Mouse (Mus musculus) heart, adult 8-10 months (tissue): ENCODE measurements around the gene Mcm6. TPM values are rescaled to one million over a fixed set of nuclear protein-coding genes. Genes with fewer than 3 reads are reported as not detected.

Experiments
- DNase-seq: peaks from one replicate; pipeline ENCODE4 v3.0.0; 2022; ENCODE audit warnings: low spot score
- total RNA-seq, 4 experiments: library from RNA; stranded (reverse); gene quantifications; 2 replicates each; pipeline ENCODE4 v1.2.4; 2022

The Mcm6 gene
- total RNA-seq = 1 to 10 TPM; 4.9 to 6.2 (median 5.5) TPM

- DNase-seq = peak; percentile 95
Observed at GRCm38 (mm10) chr1:128359554-128360376, at the start of gene Mcm6. Mcm6 (minus strand) TSS chr1:128359664.

- DNase-seq = no peak
Observed at GRCm38 (mm10) chr1:128406846-128407245, 47.4 kb upstream of the Mcm6 start.

- no peak for DNase-seq
Observed at GRCm38 (mm10) chr1:128405675-128406074, 46.2 kb upstream of the Mcm6 start.

- DNase-seq = no peak
Observed at GRCm38 (mm10) chr1:128405041-128405481, 45.6 kb upstream of the Mcm6 start.

GRCm38 (mm10) chr1:128400926-128401325 is 41.5 kb upstream of the Mcm6 start:
- no peak for DNase-seq

- no peak for DNase-seq
Observed at GRCm38 (mm10) chr1:128399941-128400915, 40.8 kb upstream of the Mcm6 start.

- no peak for DNase-seq
Observed at GRCm38 (mm10) chr1:128398738-128399445, 39.4 kb upstream of the Mcm6 start.

GRCm38 (mm10) chr1:128394657-128395056 is 35.2 kb upstream of the Mcm6 start:
- no peak for DNase-seq

- no peak for DNase-seq
Observed at GRCm38 (mm10) chr1:128392382-128392781, 32.9 kb upstream of the Mcm6 start.

GRCm38 (mm10) chr1:128386487-128386886 is 27.0 kb upstream of the Mcm6 start:
- DNase-seq = no peak

- no peak for DNase-seq
Observed at GRCm38 (mm10) chr1:128376841-128377240, 17.4 kb upstream of the Mcm6 start.

- peak; percentile 22 for DNase-seq
Observed at GRCm38 (mm10) chr1:128372143-128372860, 12.8 kb upstream of the Mcm6 start.

- DNase-seq = peak; percentile 52
Observed at GRCm38 (mm10) chr1:128368732-128369441, 9.4 kb upstream of the Mcm6 start.

GRCm38 (mm10) chr1:128360601-128361000 is 1.1 kb upstream of the Mcm6 start:
- DNase-seq = no peak

GRCm38 (mm10) chr1:128358916-128359553 is 429 bp downstream of the Mcm6 start:
- no peak for DNase-seq

GRCm38 (mm10) chr1:128358276-128358675 is 1.2 kb downstream of the Mcm6 start:
- no peak for DNase-seq

- DNase-seq = no peak
Observed at GRCm38 (mm10) chr1:128357452-128357851, 2.0 kb downstream of the Mcm6 start.

- no peak for DNase-seq
Observed at GRCm38 (mm10) chr1:128353092-128353491, 6.4 kb downstream of the Mcm6 start.

GRCm38 (mm10) chr1:128344232-128344631 is 15.2 kb downstream of the Mcm6 start:
- no peak for DNase-seq
